Mouse (Mus musculus): ENCODE measurements around the gene Clec4n. TPM values are rescaled to one million over a fixed set of nuclear protein-coding genes. Genes with fewer than 3 reads are reported as not detected.

Clec4n gene
- polyA plus RNA-seq (2012; rRNA removed), result 3.6 and 4.0 TPM in 2 replicates

DNA sequence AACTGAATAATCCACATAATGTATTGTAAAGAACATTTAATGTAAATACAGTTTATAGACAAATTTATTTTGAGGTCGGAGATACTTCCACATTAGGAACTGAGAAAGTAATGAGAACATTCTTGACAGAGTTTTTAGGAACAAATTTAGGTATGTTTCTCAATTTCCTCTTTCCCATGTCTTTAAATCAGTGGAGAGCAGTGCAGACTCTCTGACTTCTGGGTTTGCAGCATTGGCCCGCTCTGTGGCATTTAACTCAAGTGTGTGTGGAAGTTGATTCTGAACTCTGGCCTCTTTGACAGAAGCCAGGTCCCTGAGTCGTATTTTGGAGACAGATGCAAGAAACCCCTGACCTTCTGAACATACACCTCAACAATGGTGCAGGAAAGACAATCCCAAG lies at the start of gene Clec4n:
Clec4n (plus strand) TSS at position 200 of the 400 bp plus-strand sequence.

DNA sequence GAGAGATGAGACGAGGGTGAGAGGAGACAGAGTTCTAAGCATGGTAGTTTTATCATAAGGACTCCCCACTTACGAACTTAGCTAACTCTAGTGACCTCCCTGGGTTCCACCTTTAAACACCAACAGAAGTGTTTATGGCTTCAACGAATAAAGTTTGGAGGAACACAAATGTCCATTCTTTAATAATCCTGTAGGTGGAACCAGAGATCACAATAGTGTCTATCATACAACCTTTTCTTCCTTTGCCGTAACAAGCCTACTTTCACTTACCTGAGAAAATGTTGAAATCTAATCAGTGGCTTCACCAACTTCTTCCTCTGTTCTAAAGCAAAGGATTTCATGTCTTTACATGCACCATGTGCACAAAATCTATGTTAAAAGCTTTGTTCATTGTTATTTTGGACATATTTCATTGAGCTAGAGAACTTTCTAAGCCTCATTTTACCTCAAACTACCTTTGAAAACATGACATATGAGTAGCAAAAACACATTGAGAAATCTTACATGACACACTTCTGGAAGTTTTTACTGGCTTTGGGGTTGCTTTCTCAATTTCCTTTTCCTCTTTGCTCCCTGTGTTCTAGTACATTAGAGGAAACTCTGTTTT lies 32.0 kb downstream of the Clec4n start, which contains the start of gene Clec4d:
Clec4d (plus strand) TSS at position 557 of the 607 bp plus-strand sequence.

DNA sequence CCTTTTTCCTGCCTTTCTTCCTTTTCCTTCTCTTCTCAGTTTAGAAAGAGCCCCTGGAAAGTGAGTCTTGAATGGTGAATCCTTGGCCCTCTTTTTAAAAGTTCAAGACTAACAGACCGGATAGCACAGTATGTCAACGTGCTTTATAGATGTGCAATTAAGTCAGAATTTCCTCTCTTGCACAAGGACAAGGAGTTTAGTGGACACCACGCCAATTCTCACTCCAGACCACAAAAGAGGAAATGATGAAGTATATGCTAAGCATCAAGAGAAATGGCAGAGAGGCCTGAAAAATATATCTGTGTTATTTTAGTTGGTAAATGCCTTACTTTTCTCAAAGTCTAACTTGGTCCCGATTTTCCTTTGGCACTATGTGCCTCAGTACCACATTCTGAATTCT lies 60.1 kb downstream of the Clec4n start, which contains the start of gene Clec4e:
Clec4e (minus strand) TSS at position 118 of the 400 bp plus-strand sequence.

Other genes starting within 250 kb of the Clec4n start
- not detected in 2 replicates for gene Clec4a4, start 239.5 kb upstream of the Clec4n start, polyA plus RNA-seq (2012; rRNA removed)
- gene Clec4b1, start 179.9 kb upstream of the Clec4n start, polyA plus RNA-seq (2012; rRNA removed), result not detected in 2 replicates
- gene Clec4a2, start 123.4 kb upstream of the Clec4n start, polyA plus RNA-seq (2012; rRNA removed), result 1.4 and 1.7 TPM in 2 replicates
- not detected in 2 replicates for gene Clec4b2, start 57.0 kb upstream of the Clec4n start, polyA plus RNA-seq (2012; rRNA removed)
- 0.55 and 1.1 TPM in 2 replicates for gene Clec4d, start 32.3 kb downstream of the Clec4n start, polyA plus RNA-seq (2012; rRNA removed)
- 0.15 and 0.44 TPM in 2 replicates for gene Clec4e, start 60.0 kb downstream of the Clec4n start, polyA plus RNA-seq (2012; rRNA removed)
- not detected in 2 replicates for gene Vmn2r19, start 78.5 kb downstream of the Clec4n start, polyA plus RNA-seq (2012; rRNA removed)
- gene Vmn2r20, start 188.3 kb downstream of the Clec4n start, polyA plus RNA-seq (2012; rRNA removed), result not detected in 2 replicates

All from central nervous system, embryonic 14 days (tissue).